Mouse (Mus musculus) adrenal gland, postnatal 10 days (tissue): Measurements from ENCODE around the gene Eci1. TPM values are rescaled to one million over a fixed set of nuclear protein-coding genes. Genes with fewer than 3 reads are reported as not detected.
"Not testable (repeated sequence)": the region's sequence is repeated elsewhere in the genome, so short reads cannot be mapped to it uniquely, and the experiment has no call there.

Experiments
- DNase-seq: peaks from one replicate; pipeline ENCODE4 v3.0.0; 2021; ENCODE audit warnings: mixed read lengths
- long read RNA-seq, 2 experiments: library from polyadenylated mRNA; stranded (forward); transcript quantifications; one replicate each; pipeline ENCODE4 v2.0.0; 2021
- total RNA-seq, 2 experiments: library from RNA; stranded (reverse); gene quantifications; 2 replicates each; pipeline ENCODE4 v1.2.3; 2021

The Eci1 gene
- total RNA-seq = 100 to 1,000 TPM; 654 to 683 TPM
- long read RNA-seq, experiment 1, transcript Eci1-205 (7 exons, 1,137 nt) = major isoform, 852 of 915 reads
- long read RNA-seq, experiment 1, transcript Eci1-207 (2 exons, 499 nt) = minor isoform, 5 of 915 reads
- long read RNA-seq, experiment 1, partial matches to known transcripts = 43 of 915 reads
- long read RNA-seq, experiment 1, other reads (novel, unspliced or antisense) = 15 of 915 reads
- long read RNA-seq, experiment 2, transcript Eci1-205 (7 exons, 1,137 nt) = major isoform, 549 of 600 reads
- long read RNA-seq, experiment 2, transcript Eci1-207 (2 exons, 499 nt) = minor isoform, 7 of 600 reads
- long read RNA-seq, experiment 2, partial matches to known transcripts = 30 of 600 reads
- long read RNA-seq, experiment 2, other reads (novel, unspliced or antisense) = 12 of 600 reads

DNA sequence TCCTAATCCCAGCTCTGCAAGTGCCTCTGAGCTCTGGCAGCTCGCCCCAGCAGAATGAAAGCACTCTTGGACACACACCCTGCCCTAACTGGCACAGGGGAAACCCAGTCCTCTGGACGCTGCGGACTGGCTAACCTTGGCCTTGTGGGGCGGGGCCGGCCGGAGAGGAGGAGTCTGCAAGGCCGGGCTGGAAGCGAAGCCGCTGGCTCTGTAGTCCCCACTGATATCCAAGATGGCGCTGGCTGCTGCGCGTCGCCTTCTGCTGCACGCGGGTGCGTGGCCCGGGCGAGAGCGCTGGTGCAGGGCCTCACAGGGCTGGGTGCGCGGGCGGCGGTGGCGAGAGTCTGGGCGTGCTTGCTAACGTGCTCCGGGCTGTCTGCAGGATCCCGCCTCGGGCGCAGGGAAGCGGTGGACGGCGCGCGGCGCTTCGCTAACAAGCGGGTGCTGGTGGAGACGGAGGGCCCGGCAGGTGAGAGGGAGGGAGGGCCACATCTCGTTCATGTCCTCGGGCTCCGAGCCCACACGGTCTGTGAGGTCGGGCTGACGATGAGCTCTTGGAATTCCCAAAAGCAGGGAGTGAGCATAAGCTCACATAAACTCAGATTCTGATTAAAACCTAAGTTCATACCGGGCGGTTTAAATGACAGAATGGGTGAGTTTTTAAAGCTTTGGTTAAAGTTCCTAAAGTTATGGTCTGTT, at the start of gene Eci1:
Eci1 (plus strand) TSS at position 171 of the 699 bp plus-strand sequence.
- DNase-seq = peak; percentile 99

DNA sequence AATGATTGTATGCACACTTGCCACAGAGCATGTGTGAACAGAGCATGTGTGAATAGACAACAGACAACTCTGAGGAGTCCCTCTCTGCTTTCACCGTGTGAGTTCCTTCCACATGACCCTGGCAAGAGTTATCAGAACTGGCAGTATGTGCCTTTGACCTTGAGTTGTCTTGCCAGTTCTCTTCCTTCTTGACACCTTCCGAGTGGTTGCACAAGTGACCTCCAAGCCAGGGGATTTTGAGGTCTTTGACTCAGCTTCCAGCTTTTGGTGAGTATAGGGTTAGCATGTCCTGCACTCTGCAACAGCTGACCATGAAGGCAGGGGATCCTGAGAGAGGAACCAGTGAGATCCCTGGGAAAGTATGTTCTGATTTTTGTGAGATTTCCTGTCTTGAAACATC, 47.9 kb upstream of the Eci1 start:
- peak; percentile 56 for DNase-seq

DNA sequence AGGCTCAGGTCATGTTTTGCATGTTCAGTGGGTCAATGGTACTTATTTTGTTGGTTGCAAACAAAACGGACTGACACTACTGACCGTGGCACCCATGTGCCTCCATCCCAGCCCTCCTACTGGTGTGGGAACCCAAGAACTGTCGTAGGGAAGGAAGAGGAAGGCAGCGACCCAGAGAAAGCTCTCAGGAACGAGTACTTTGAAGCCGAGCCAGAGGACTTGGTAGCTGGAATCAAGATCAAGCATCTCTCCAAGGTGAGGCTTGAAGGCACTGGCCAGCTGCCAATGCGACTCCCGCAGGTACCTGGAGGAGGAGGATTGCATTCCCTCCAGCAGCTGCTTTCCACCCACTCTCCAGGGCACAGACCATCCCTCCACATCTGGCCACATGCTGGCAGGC, 42.7 kb upstream of the Eci1 start:
- no peak for DNase-seq

DNA sequence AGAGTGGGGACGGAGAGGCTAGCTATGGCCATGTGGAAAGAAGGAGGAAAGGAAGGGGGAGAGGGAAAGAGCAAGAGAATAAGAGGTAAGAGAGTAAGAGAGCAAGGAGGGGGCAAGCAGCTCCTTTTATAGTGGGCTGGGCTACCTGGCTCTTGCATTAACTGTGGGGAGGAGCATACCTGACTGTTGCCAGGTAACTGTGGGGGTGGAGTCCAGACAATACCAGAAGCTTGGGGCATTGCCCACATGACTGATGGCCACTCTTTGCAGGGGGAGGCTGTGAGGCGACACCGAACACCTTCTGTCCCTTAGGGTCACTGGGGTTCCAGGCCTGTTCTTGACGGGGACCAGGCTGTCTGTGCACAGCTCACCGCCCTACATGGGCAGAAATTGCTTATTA, 37.7 kb upstream of the Eci1 start:
- DNase-seq = no peak

DNA sequence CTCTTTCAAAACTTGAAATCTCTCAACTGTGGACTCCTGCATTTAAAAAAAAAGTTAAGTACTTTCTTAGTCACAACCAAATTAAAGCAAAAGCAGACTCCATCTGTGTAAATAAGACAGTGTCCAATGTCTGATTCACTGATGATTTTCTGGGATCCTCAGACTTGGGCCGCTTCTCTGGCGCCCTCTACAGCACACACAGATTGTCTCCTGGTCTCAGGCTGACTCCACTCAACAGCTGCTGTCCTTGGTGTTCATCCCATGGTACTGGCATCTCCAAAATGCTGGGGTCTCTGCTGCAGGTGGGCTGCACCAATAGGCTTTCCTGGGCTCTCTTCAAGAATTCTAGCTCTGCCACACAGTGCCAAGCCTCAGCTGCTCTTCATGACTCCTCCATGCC, 36.6 kb upstream of the Eci1 start:
- DNase-seq = peak; percentile 78

DNA sequence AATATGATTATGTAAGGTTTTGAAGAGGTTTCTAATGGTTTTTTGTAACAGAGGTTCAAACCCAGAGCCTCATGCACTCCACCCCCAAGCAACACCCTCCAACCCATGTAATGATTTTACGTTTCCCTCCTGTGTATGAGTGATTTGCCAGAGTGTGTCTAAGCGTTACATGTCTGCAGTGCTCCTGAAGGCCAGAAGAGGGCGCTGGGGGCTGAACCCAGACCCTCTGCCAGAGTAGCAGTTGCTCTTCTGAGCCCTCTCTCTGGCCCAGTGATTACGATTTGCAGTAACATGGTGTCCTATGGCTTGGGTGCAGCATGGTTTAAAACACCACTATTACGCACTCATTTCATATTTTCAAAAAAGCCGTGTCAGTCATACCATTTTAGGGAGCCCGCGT, 35.3 kb upstream of the Eci1 start:
- DNase-seq = peak; percentile 38

DNA sequence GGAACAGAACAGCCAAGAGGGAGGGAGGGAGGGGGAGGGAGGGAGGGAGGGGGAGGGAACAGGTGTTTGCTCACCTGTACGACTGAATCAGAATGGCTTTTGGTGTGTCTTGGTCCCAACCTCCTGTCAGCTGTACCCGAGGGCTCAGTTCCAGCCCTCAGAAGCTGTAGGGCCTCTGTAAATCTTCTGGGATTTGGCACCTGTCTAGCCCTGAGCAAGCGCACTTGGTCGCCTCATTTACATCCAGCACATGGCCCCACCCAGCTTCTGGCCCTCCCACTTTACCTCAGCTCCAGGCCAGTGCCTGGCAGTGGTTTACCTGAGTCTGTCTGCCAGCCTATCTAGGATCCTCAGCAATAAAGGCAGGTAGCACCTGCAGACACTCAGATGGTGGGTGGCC, 32.9 kb upstream of the Eci1 start:
- no peak for DNase-seq

DNA sequence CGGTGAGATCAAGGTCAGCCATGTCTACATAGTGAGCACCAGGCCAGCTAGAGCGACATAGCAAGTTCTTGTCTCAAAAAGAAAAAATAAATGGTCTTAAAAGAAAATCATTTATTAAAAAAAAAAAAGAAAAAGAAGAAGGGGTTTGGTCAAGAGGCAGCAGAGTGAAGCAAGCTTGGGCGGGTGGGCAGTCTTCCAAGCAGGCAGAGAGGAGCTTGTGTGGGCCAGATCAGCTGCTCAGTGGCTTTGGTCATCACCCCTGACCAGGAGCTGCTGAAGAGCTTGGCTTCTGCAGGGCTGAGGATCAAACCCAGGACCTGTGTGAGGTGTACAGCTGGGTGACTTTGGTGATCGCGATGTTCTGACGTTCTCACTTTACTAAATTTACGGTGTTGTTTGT, 32.0 kb upstream of the Eci1 start:
- DNase-seq = peak; percentile 74

DNA sequence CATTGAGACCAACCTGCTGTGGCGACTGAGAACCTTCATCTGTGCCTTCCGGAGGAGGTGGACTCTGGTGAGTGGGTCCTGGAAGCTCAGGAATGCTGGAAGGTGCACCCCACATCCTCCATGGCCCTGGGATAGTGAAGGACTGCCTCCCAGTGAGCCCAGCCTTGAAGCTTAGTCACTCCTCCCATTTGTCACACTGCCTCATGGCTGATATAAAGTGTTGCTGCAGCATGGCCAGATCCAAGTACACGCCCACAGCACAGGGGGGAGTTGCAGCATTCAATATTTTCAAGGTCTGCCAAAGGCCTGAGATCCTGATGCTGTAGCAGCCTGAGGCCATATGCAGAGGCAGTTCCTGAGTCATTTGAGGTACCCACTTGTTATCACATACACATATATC, 24.1 kb upstream of the Eci1 start:
- DNase-seq = peak; percentile 80

DNA sequence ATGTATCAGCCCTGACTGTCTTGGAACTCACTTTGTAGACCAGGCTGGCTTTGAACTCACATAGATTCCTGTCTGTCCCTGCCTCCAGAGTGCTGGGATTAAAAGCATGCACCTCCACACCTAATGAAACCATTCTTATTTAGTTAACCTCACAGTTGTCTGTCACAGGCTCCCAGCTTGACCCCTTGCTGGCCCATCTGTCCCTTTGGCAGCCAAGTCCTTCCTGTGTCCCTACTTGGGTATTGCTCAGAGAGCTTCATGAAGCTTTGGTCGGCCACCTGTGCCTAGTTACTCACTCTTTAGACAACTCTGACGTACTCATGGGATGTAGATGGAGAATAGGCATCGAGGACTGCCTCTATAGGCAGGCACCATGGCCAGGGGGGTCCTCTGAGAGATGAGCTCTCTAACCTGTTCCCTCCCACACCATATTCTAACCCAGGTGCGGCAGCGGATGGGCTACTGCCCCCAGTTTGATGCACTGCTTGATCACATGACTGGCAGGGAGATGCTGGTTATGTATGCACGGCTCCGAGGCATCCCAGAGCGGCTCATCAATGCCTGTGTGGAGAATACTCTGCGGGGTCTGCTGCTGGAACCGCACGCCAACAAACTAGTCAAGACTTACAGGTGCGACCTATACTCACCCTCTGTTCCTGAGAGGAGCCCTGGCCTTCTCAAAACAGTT, 19.2 kb upstream of the Eci1 start:
- DNase-seq = no peak

DNA sequence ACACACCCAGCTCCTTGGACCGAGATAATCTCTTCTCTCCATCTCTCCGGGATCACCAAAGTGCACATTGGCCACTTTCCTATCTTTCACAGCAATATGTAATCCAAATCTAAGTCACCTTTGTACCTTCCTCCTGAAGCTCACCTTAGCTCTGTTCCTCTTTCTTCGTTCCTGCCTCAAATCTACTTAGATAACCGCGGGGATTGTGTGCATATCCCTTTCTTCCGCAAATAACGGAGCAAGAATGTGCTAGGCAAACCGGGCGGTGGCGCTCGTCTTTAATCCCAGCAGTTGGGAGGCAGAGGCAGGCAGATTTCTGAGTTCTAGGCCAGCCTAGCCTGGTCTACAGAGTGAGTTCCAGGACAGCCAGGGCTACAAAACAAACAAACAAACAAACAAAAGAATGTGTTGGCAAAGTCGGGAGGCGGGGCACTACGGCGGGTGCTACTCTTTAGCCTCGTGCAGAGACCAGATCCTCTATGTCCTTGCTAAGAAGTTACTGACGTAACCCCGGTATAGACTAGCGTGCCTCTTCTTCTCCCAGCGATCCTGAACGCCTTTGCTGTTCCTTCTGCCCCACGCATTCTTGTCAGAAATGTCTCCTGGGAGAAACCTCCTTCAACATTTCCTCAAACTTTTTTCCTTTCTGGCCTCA, 12.8 kb upstream of the Eci1 start:
- DNase-seq = no peak

DNA sequence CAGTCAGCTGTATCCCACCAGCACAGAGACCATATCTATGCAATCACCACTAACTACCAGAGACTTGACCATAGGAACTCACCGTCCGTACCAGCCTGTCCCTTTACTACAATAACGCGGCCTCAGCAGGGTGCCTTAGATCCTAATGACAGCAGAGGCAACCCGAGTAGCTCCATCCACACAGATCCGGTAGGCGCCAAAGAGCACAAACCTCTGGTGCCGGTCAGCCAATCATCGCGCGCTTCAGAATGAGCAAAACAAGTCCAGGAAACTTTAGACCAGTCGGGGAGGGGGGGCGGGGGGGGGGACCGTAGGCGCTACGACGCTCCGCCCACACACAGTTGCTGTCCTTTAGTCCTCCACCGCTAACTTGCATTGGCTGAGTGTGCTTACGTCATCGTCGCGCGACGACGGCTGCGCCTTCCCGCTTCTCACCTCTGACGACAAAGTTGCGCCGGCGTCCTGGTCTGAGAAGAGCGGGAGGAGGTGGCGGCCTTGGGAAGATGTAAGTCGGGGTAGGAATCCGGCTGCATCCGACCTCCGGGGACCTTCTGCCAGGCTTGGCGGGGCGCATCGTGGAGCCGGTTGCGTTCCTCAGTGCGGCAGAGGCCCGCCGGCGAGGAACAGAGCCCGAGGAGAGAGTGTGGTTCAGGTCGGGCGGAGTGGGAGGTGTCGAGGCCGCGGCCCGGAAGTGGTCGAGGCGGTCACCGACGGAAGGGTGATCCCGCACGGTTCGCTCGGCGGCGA, 12.0 kb upstream of the Eci1 start, which contains the start of gene Rnps1:
Rnps1 (plus strand) TSS at position 336 of the 747 bp plus-strand sequence.
- peak; percentile 97 for DNase-seq

DNA sequence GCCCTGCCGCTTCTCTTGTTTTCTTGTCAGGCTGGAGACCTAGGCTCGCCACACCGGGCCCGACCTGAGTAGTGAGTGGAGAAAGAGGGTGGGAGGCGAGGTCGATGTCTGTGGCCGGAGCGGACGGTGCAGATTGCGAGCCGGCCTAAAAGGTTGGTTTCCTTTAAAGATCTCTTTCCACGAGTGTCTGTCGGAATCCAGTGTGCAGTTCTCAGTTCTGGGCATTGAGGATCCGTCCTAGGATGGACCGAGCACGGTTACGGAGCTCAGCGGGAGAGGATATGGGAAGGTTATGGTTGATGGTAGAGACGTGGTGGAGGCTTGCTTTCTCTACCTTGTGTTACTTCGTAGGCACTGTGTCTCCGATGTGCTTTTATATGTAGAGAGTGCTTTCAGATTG, 11.4 kb upstream of the Eci1 start:
- no peak for DNase-seq

DNA sequence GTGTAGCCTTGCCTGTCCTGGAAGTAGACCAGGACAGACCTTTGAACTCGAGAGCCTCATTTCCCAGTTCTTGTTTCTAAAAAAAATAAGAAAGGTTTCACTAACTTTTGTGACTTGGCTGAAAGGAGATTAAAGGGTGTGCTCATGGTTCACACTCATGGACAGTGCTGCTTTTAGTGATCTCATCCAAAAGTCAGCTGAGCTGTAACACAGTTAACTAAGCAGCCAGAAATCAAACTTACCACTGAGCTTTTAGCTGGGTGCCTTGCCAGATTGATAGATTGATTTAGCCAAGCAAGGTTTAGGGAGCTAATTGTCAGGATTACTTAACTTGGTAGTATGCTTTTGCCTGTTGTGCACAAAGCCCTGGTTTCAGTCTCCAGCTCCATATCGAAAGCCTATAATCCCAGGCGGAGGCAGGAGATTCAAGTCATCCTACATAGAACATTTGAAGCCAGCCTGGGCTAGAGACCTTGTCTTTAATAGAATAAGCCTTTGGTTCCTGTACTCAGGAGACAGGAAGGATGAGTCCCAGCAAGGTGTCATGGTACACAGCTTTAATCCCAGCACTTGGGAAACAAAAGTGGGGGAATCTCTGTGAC, 10.3 kb upstream of the Eci1 start:
- no peak for DNase-seq

DNA sequence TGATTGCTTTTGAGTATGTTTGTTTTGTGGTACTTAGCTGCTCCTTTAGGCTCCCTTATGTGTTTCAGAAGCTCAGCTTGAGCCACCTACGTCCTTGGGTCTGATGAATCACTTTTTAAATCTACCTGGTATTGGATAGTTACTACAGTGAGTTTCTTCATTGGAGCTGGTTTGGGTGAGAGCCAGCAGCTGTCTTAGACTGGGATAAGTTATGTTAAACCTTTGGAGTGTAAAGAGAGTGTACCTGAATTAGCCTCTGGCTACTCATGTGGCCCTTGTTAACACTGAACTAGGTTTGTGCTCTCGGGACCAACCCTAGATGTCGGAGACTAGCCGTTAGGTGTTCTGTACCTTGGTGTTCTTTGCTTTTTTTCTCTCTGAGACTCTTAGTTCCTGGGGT, 3.3 kb upstream of the Eci1 start:
- no peak for DNase-seq

DNA sequence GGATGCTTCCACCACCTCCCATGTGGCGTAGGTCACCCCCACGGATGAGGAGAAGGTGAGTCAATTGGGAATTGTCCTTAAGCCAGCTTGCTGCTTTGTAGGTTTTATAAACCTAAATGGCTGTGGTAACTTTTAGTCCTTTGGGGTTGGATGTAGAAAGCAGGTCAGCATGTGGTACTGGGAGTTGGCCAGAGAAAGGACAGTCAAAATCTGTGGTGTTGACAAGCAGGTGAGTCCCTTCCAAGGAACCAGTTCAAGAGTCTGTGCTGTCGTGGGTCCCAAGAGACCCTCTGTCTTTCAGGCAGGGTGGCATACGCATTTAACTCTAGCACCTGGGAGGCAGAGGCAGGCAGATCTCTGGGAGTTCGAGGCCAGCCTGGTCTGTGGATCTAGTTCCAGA, 2.0 kb upstream of the Eci1 start:
- DNase-seq = no peak

DNA sequence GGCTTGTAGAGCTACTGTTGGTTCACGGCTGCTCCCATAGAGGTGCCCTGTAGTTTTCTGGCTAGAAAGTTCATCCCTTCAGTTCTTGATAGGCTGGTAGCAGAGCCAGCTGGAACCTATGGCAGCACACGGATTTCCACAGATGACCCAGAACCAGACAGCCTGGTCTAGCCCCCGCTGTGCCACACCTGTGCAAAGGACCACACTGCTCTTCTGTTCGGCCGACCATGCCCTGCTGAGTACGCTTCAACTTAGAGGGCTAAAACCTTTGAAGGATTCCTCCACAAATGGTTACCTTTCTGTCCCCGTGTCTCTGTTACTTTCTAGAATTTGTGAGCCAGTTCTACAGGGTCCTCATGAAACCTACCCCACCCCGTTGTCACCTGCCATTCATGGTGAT, 1.1 kb upstream of the Eci1 start:
- not testable (repeated sequence) for DNase-seq

DNA sequence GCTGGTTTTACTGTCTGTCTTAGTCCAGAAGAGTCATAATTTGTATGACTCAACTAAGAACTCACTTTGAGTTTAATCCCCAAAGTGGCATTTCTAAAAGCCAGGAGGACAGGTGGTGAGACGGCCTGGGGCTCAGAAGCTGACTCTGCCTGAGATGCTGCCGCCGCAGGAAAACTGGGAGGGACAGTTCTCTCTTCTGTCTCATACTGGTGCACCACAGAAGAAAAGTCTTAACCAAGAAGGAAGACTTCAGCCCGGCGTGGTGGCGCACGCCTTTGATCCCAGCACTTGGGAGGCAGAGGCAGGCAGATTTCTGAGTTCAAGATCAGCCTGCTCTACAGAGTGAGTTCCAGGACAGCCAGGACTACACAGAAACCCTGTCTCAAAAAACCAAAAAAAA, 536 bp upstream of the Eci1 start:
- no peak for DNase-seq

DNA sequence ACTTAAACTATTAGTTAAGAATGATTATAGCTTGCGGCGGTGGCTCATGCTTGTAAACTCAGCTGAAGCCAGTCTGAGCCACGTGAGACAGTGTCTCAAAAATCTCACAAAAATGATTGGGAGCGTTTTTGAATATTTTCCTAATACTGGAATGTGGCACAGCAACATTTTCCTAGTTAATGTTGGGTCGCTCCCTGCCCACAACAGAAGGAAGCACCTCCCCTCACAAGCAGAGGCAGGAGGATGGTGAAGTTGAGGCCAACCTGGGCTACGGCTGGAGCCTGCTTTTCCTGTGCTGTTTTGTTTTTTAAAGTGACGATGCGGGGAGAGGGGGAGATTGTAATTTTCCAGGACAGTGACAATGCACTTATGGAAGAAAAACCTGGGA, 723 bp downstream of the Eci1 start:
- no peak for DNase-seq

DNA sequence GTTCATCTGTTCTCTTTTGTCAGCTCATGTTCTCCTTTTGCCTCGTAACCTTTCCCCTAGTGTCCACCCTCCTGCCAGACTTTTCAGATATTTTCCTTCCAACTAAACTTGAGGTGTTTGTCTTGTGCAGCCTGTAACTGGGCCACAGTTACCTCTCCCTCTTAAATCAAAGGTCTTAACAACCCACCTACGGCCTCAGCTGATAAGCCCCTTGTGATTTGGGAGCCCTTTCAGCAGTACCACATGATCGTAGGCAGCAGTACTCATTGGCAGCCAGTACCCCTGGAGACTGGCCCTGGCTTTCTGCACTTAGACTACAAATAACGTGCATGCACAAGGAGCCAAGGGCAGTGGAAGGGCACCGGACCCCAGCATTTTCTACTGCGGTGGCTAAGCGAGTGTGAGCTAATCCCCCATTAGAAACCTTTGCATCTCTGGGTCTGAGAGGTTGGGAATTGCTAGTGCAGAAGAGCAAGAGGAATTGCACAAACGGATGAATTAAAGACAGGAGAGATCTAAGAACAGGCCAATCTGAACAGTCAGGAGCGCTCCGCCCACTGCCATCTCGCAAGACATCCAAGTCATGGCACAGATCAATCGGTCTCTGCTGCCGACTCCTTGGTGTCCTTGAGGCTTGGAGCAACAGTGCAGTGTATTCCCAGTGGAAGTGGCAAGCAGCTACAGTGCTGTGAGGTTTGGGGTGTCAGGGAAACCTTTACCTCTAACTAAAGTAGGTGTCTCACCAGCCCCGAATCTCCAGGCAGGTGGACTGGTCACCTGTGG, 3.0 kb downstream of the Eci1 start:
- DNase-seq = peak; percentile 64

DNA sequence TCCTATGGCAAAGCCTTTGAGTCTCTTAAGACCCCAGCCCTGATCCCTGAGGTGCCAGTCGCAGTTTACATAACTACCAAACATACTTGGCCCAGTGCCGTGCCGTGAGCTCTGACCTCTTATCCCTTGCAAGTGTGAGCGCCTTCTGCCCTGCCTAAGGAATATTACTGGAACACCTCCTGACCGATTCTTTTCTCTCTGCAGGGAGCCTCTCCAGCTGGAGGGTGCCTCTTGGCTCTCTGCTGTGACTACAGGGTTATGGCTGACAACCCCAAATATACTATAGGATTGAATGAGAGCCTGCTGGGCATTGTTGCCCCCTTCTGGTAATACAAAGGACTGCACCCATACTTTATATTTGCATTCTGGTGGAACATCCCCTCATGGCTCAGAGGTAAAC, 10.6 kb downstream of the Eci1 start:
- DNase-seq = no peak
